Mouse (Mus musculus): ENCODE data around the gene Whamm. TPM values are rescaled to one million over a fixed set of nuclear protein-coding genes. Genes with fewer than 3 reads are reported as not detected.

The Whamm gene
- polyA plus RNA-seq, 1 experiment from 2014 or later: 8.2 TPM

- Histone ChIP-seq H3K27ac (ENCODE audit: low read depth, low read length) (no peak overlapping the region), H3K9ac (ENCODE audit: low read depth, low read length) (no peak overlapping the region), H3K9me3 (ENCODE audit: control insufficient read depth, low read length) (no peaks in the 10 kb centered on the region), H3K4me3 (ENCODE audit: low read length) (no peak overlapping the region), H3K36me3 (ENCODE audit: control insufficient read depth, insufficient read depth, low read length) (no peaks in the 10 kb centered on the region), H3K4me1 (ENCODE audit: control insufficient read depth, insufficient read depth, low read length) (no peaks in the 10 kb centered on the region), H3K4me2 (replicated peaks; ENCODE audit: low read depth, low read length) (no peak overlapping the region), H3K27me3 (ENCODE audit: control insufficient read depth, insufficient read depth, low read length) (no peaks in the 10 kb centered on the region)
- ATAC-seq (ENCODE audit: low FRiP score, low TSS enrichment): no peak
- WGBS: 88% methylated on average over 14 of the region's 14 CpGs
These were observed 11.7 kb upstream of the Whamm start for GRCm38 (mm10) chr7:81559231-81559980.

- H3K4me3 ChIP-seq (ENCODE audit: low read length): no peak overlapping the region
- no peaks in the 10 kb centered on the region for H3K36me3 ChIP-seq (ENCODE audit: control insufficient read depth, insufficient read depth, low read length)
- H3K9ac ChIP-seq (ENCODE audit: low read depth, low read length): no peak overlapping the region
- no peak for ATAC-seq (ENCODE audit: low FRiP score, low TSS enrichment)
- WGBS: 70% methylated on average over 8 of the region's 8 CpGs
- no peaks in the 10 kb centered on the region for H3K4me1 ChIP-seq (ENCODE audit: control insufficient read depth, insufficient read depth, low read length)
- H3K4me2 ChIP-seq (replicated peaks; ENCODE audit: low read depth, low read length): no peak overlapping the region
- H3K27me3 ChIP-seq (ENCODE audit: control insufficient read depth, insufficient read depth, low read length): no peaks in the 10 kb centered on the region
- H3K27ac ChIP-seq (ENCODE audit: low read depth, low read length): no peak overlapping the region
- no peaks in the 10 kb centered on the region for H3K9me3 ChIP-seq (ENCODE audit: control insufficient read depth, low read length)
These were observed 10.7 kb upstream of the Whamm start for GRCm38 (mm10) chr7:81560101-81561049.

- no peak overlapping the region for H3K27ac ChIP-seq (ENCODE audit: low read depth, low read length)
- H3K4me1 ChIP-seq (ENCODE audit: control insufficient read depth, insufficient read depth, low read length): no peaks in the 10 kb centered on the region
- H3K9me3 ChIP-seq (ENCODE audit: control insufficient read depth, low read length): no peaks in the 10 kb centered on the region
- H3K9ac ChIP-seq (ENCODE audit: low read depth, low read length): no peak overlapping the region
- 85% methylated on average over 5 of the region's 5 CpGs for WGBS
- no peaks in the 10 kb centered on the region for H3K27me3 ChIP-seq (ENCODE audit: control insufficient read depth, insufficient read depth, low read length)
- H3K4me2 ChIP-seq (replicated peaks; ENCODE audit: low read depth, low read length): no peak overlapping the region
- ATAC-seq (ENCODE audit: low FRiP score, low TSS enrichment): no peak
- no peaks in the 10 kb centered on the region for H3K36me3 ChIP-seq (ENCODE audit: control insufficient read depth, insufficient read depth, low read length)
- no peak overlapping the region for H3K4me3 ChIP-seq (ENCODE audit: low read length)
These were observed 9.9 kb upstream of the Whamm start for GRCm38 (mm10) chr7:81561211-81561610.

- no peaks in the 10 kb centered on the region for H3K27me3 ChIP-seq (ENCODE audit: control insufficient read depth, insufficient read depth, low read length)
- 81% methylated on average over 4 of the region's 4 CpGs for WGBS
- no peak overlapping the region for H3K9ac ChIP-seq (ENCODE audit: low read depth, low read length)
- no peaks in the 10 kb centered on the region for H3K4me1 ChIP-seq (ENCODE audit: control insufficient read depth, insufficient read depth, low read length)
- H3K9me3 ChIP-seq (ENCODE audit: control insufficient read depth, low read length): no peaks in the 10 kb centered on the region
- no peak overlapping the region for H3K4me2 ChIP-seq (replicated peaks; ENCODE audit: low read depth, low read length)
- no peak for ATAC-seq (ENCODE audit: low FRiP score, low TSS enrichment)
- H3K36me3 ChIP-seq (ENCODE audit: control insufficient read depth, insufficient read depth, low read length): no peaks in the 10 kb centered on the region
- no peak overlapping the region for H3K27ac ChIP-seq (ENCODE audit: low read depth, low read length)
- H3K4me3 ChIP-seq (ENCODE audit: low read length): no peak overlapping the region
These were observed 7.5 kb upstream of the Whamm start for GRCm38 (mm10) chr7:81563506-81564015.

GRCm38 (mm10) chr7:81564766-81565165 is 6.3 kb upstream of the Whamm start:
- H3K27ac ChIP-seq (ENCODE audit: low read depth, low read length): no peak overlapping the region
- no peak overlapping the region for H3K9ac ChIP-seq (ENCODE audit: low read depth, low read length)
- no peak for ATAC-seq (ENCODE audit: low FRiP score, low TSS enrichment)
- H3K36me3 ChIP-seq (ENCODE audit: control insufficient read depth, insufficient read depth, low read length): no peaks in the 10 kb centered on the region
- 80% methylated on average over 7 of the region's 7 CpGs for WGBS
- H3K4me3 ChIP-seq (ENCODE audit: low read length): no peak overlapping the region
- H3K4me2 ChIP-seq (replicated peaks; ENCODE audit: low read depth, low read length): no peak overlapping the region
- no peaks in the 10 kb centered on the region for H3K4me1 ChIP-seq (ENCODE audit: control insufficient read depth, insufficient read depth, low read length)
- H3K27me3 ChIP-seq (ENCODE audit: control insufficient read depth, insufficient read depth, low read length): no peaks in the 10 kb centered on the region
- no peaks in the 10 kb centered on the region for H3K9me3 ChIP-seq (ENCODE audit: control insufficient read depth, low read length)

GRCm38 (mm10) chr7:81565381-81566055 is 5.5 kb upstream of the Whamm start:
- ATAC-seq (ENCODE audit: low FRiP score, low TSS enrichment): no peak
- H3K36me3 ChIP-seq (ENCODE audit: control insufficient read depth, insufficient read depth, low read length): no peaks in the 10 kb centered on the region
- no peak overlapping the region for H3K27ac ChIP-seq (ENCODE audit: low read depth, low read length)
- no peaks in the 10 kb centered on the region for H3K9me3 ChIP-seq (ENCODE audit: control insufficient read depth, low read length)
- H3K4me1 ChIP-seq (ENCODE audit: control insufficient read depth, insufficient read depth, low read length): no peaks in the 10 kb centered on the region
- WGBS: 65% methylated on average over 7 of the region's 7 CpGs
- H3K4me3 ChIP-seq (ENCODE audit: low read length): no peak overlapping the region
- H3K9ac ChIP-seq (ENCODE audit: low read depth, low read length): no peak overlapping the region
- H3K27me3 ChIP-seq (ENCODE audit: control insufficient read depth, insufficient read depth, low read length): no peaks in the 10 kb centered on the region
- no peak overlapping the region for H3K4me2 ChIP-seq (replicated peaks; ENCODE audit: low read depth, low read length)

GRCm38 (mm10) chr7:81566332-81566731 is 4.7 kb upstream of the Whamm start:
- Histone ChIP-seq H3K4me1 (ENCODE audit: control insufficient read depth, insufficient read depth, low read length) (no peaks in the 10 kb centered on the region), H3K4me2 (replicated peaks; ENCODE audit: low read depth, low read length) (no peak overlapping the region), H3K9me3 (ENCODE audit: control insufficient read depth, low read length) (no peaks in the 10 kb centered on the region), H3K9ac (ENCODE audit: low read depth, low read length) (no peak overlapping the region), H3K27me3 (ENCODE audit: control insufficient read depth, insufficient read depth, low read length) (no peaks in the 10 kb centered on the region), H3K4me3 (ENCODE audit: low read length) (no peak overlapping the region), H3K27ac (ENCODE audit: low read depth, low read length) (no peak overlapping the region), H3K36me3 (ENCODE audit: control insufficient read depth, insufficient read depth, low read length) (no peaks in the 10 kb centered on the region)
- 77% methylated on average over 4 of the region's 4 CpGs for WGBS
- no peak for ATAC-seq (ENCODE audit: low FRiP score, low TSS enrichment)

- Histone ChIP-seq H3K27ac (ENCODE audit: low read depth, low read length) (no peak within 1 kb of the TSS), H3K4me2 (replicated peaks; ENCODE audit: low read depth, low read length) (no peak within 1 kb of the TSS), H3K36me3 (ENCODE audit: control insufficient read depth, insufficient read depth, low read length) (no peaks in the 10 kb centered on the region), H3K9me3 (ENCODE audit: control insufficient read depth, low read length) (no peaks in the 10 kb centered on the region), H3K27me3 (ENCODE audit: control insufficient read depth, insufficient read depth, low read length) (no peaks in the 10 kb centered on the region), H3K9ac (ENCODE audit: low read depth, low read length) (no peak within 1 kb of the TSS), H3K4me1 (ENCODE audit: control insufficient read depth, insufficient read depth, low read length) (0 out of 2 replicates have a peak, but pooled peaks cover under 1% of the 10 kb centered on the region), H3K4me3 (ENCODE audit: low read length) (no peak within 1 kb of the TSS)
- no peak for ATAC-seq (ENCODE audit: low FRiP score, low TSS enrichment)
- WGBS: 60% methylated on average over 9 of the region's 9 CpGs
These were observed 4.2 kb upstream of the Whamm start, which contains the start of gene Fsd2 for GRCm38 (mm10) chr7:81566892-81567291. Gene Fsd2, minus strand, starts transcription at chr7:81566944.

All from kidney, embryonic 14.5 days (tissue).